In genomic region chr1:134829635-134830034, GRCm38 (mm10) we compare ENCODE assay signal across 8 mouse cellular contexts.
A peak's percentile ranks its signal among the peaks of the same experiment; 100 is the strongest.
DNase-seq lines count a peak whose midpoint lies in the region; ATAC-seq lines count a peak whose summit lies in the region.

No protein-coding gene starts in this region.

- H3K27me3 ChIP-seq in splenic B cell, adult 2 months (ENCODE audit: control insufficient read depth, insufficient read depth, low read length, poor library complexity, severe bottlenecking) = no peaks in the 10 kb centered on the region

- peak; percentile 80 for ATAC-seq in frontal cortex, adult (ENCODE audit: low TSS enrichment)

- no peaks in the 10 kb centered on the region; the same call in 1 of the 2 replicates for H3K36me3 ChIP-seq in splenic B cell, adult 2 months (ENCODE audit: control insufficient read depth, insufficient read depth, low read length, poor library complexity, severe bottlenecking)

- no peak for DNase-seq in frontal cortex, postnatal 36 days (ENCODE audit: low spot score in 2 of 2)
- peak; percentile 73 for DNase-seq in 3T3-L1 (ENCODE audit: low read depth, low spot score)
- peak; percentile 45 for DNase-seq in cerebellum, adult 8-10 months
- DNase-seq in kidney, adult 9 months = peak; percentile 50
- DNase-seq in splenic B cell, adult 2 months (ENCODE audit: low read depth, low spot score) = peak; percentile 4
- no peak for DNase-seq in adrenal gland, postnatal 10 days
- DNase-seq in ovary, postnatal 36 days (ENCODE audit: low spot score) = no peak

Comparison
In these comparisons a context has a peak if more than half of its experiments do, and no peak if none do; other contexts are left out.
1. DNase-seq: peak in 3T3-L1 (single experiment), cerebellum, adult 8-10 months (single experiment), kidney, adult 9 months (single experiment) and splenic B cell, adult 2 months (single experiment); none in frontal cortex, postnatal 36 days (0 of 2), adrenal gland, postnatal 10 days (single experiment) and ovary, postnatal 36 days (single experiment).